Mouse (Mus musculus) bone marrow, adult 2 months (tissue): ENCODE data around the gene Sowaha.

Experiments used
- CTCF ChIP-seq: fragments of 200-500 bp; IDR thresholded peaks from 2 replicates; pipeline ENCODE4 v1.5.1; 2011; ENCODE audit warnings: low read length, control low read depth; ENCODE audit not compliant: control insufficient read depth, insufficient read depth
- POLR2A ChIP-seq: fragments of 200-500 bp; IDR thresholded peaks from 2 replicates; pipeline ENCODE4 v1.6.1; 2011; ENCODE audit warnings: low read depth, mild to moderate bottlenecking, control low read depth, low read length, borderline replicate concordance; ENCODE audit not compliant: control insufficient read depth

- TF ChIP-seq CTCF = no peak
- no peak for TF ChIP-seq POLR2A
Measured at GRCm38 (mm10) chr11:53486822-53487594, 6.9 kb upstream of the Sowaha start.
